Mouse (Mus musculus) kidney, adult 2 months (tissue): Measurements from ENCODE around the gene Ugt1a5.

Source experiments
- CTCF ChIP-seq: fragments of 200-500 bp; conservative IDR thresholded peaks from 2 replicates; pipeline ENCODE4 v1.5.1; 2011; ENCODE audit warnings: low read depth, mild to moderate bottlenecking, control low read depth, low read length, moderate library complexity, mixed read lengths; ENCODE audit not compliant: insufficient read depth, insufficient read length
- POLR2A ChIP-seq: fragments of 200-500 bp; IDR thresholded peaks from one replicate; pipeline ENCODE4 v1.6.1; 2011; ENCODE audit warnings: low read depth, low read length, control low read depth

GRCm38 (mm10) chr1:88248658-88249057 is 82.8 kb downstream of the Ugt1a5 start:
- TF ChIP-seq CTCF (no peak), POLR2A (no peak)
